In genomic region chr17:84031833-84032232, GRCm38 (mm10) we compare ENCODE assay signal across 15 mouse cellular contexts.
A peak's percentile ranks its signal among the peaks of the same experiment; 100 is the strongest.
DNase-seq lines count a peak whose midpoint lies in the region; ATAC-seq and TF ChIP-seq lines count a peak whose summit lies in the region.
"Had no signal": no experiment of that assay in that cellular context is flagged by ENCODE, and none has a peak within 500 bp of the region (broad histone marks: within the 10 kb centered on the region; RNA-seq: fewer than 3 reads in every experiment).

No protein-coding gene starts in this region.

- 66% methylated on average over 4 of the region's 4 CpGs for WGBS in kidney, embryonic 15.5 days
- 84% methylated on average over 4 of the region's 4 CpGs for WGBS in limb, embryonic 10.5 days
- WGBS in cerebellum, adult 2 months = 58% methylated on average over 4 of the region's 4 CpGs

- peaks cover 58% of the 10 kb centered on the region for H3K4me1 ChIP-seq in kidney, embryonic 15.5 days
- H3K4me1 ChIP-seq in limb, embryonic 10.5 days = peaks cover 74% of the 10 kb centered on the region
- H3K4me1 ChIP-seq in cerebellum, adult 2 months (ENCODE audit: control insufficient read depth, insufficient read depth, low read length) = no peaks in the 10 kb centered on the region

- ATAC-seq in kidney, embryonic 15.5 days (replicated peaks; ENCODE audit: low FRiP score) = no peak

- intact Hi-C loops in gastrocnemius, adult 2 months (cut with DNase I) = no loop called here

- no peak for TF ChIP-seq CTCF in gastrocnemius, adult 2 months (IDR thresholded peaks at IDR 0.05)
- no peak for TF ChIP-seq CTCF in cerebellum, adult 2 months (IDR thresholded peaks at IDR 0.05; ENCODE audit: borderline replicate concordance, insufficient read depth, low read depth, low read length)

- peak overlapping the region; percentile 76 for H3K27ac ChIP-seq in gastrocnemius, adult 2 months
- H3K27ac ChIP-seq in kidney, embryonic 15.5 days = peak overlapping the region; percentile 68
- H3K27ac ChIP-seq in limb, embryonic 10.5 days = peak overlapping the region; percentile 74
- no peak overlapping the region for H3K27ac ChIP-seq in cerebellum, adult 2 months (ENCODE audit: insufficient read depth, low read length)
- H3K27ac ChIP-seq: heart, embryonic 13.5 days; liver, embryonic 14.5 days; macrophage had no signal

- H3K36me3 ChIP-seq in kidney, embryonic 15.5 days = no peaks in the 10 kb centered on the region
- no peaks in the 10 kb centered on the region for H3K36me3 ChIP-seq in limb, embryonic 10.5 days
- H3K36me3 ChIP-seq: heart, embryonic 13.5 days had no signal

- H3K9ac ChIP-seq in kidney, embryonic 15.5 days = no peak overlapping the region
- H3K9ac ChIP-seq: heart, embryonic 13.5 days; liver, embryonic 14.5 days had no signal

- no peak overlapping the region for H3K4me2 ChIP-seq in kidney, embryonic 15.5 days
- H3K4me2 ChIP-seq: heart, embryonic 13.5 days had no signal

- no peak overlapping the region for H3K4me3 ChIP-seq in gastrocnemius, adult 2 months
- H3K4me3 ChIP-seq in kidney, embryonic 15.5 days (replicated peaks) = no peak overlapping the region
- H3K4me3 ChIP-seq in limb, embryonic 10.5 days = no peak overlapping the region
- no peak overlapping the region for H3K4me3 ChIP-seq in cerebellum, adult 2 months (replicated peaks; ENCODE audit: insufficient read depth, low read depth, low read length)
- H3K4me3 ChIP-seq: erythroblast, embryonic 14.5 days; heart, embryonic 13.5 days had no signal

- no peak for TF ChIP-seq POLR2A in cerebellum, adult 2 months (IDR thresholded peaks at IDR 0.05; ENCODE audit: borderline replicate concordance, insufficient read depth, low read length)

- no peaks in the 10 kb centered on the region for H3K27me3 ChIP-seq in kidney, embryonic 15.5 days
- H3K27me3 ChIP-seq in limb, embryonic 10.5 days (ENCODE audit: low read depth, poor library complexity, severe bottlenecking) = no peaks in the 10 kb centered on the region
- no peaks in the 10 kb centered on the region for H3K27me3 ChIP-seq in cerebellum, adult 2 months (ENCODE audit: control insufficient read depth, insufficient read depth, low read length)

- DNase-seq in gastrocnemius, adult 2 months = peak; percentile 24
- DNase-seq in gastrocnemius, postnatal 10 days = no peak
- DNase-seq in kidney, postnatal 10 days = no peak
- DNase-seq in NIH3T3 (ENCODE audit: low read depth) = peak; percentile 68
- DNase-seq in limb, embryonic 10.5 days (ENCODE audit: low spot score) = no peak
- DNase-seq in cerebellum, adult 2 months = no peak
- DNase-seq in cerebellum, adult 8-10 months = no peak
- DNase-seq: adrenal gland, postnatal 10 days; cerebellum, postnatal 36 days; spleen, adult 18-20 months had no signal

- no peaks in the 10 kb centered on the region for H3K9me3 ChIP-seq in kidney, embryonic 15.5 days (replicated peaks)
- no peaks in the 10 kb centered on the region for H3K9me3 ChIP-seq in limb, embryonic 10.5 days (replicated peaks)
- H3K9me3 ChIP-seq: heart, embryonic 13.5 days had no signal

Comparison
In these comparisons a context has a peak if more than half of its experiments do, and no peak if none do; other contexts are left out.
1. DNase-seq: peak in gastrocnemius, adult 2 months (single experiment) and NIH3T3 (single experiment); none in gastrocnemius, postnatal 10 days (single experiment), kidney, postnatal 10 days (single experiment), limb, embryonic 10.5 days (single experiment), cerebellum, adult 2 months (0 of 2) and cerebellum, adult 8-10 months (single experiment).